Mouse (Mus musculus): ENCODE data around the gene Lrrc27. TPM values are rescaled to one million over a fixed set of nuclear protein-coding genes. Genes with fewer than 3 reads are reported as not detected.
A peak's percentile ranks its signal among the peaks of the same experiment; 100 is the strongest.

Gene Lrrc27
- total RNA-seq, 2 experiments from 2014 or later: 6.6 to 10.6 TPM

DNA sequence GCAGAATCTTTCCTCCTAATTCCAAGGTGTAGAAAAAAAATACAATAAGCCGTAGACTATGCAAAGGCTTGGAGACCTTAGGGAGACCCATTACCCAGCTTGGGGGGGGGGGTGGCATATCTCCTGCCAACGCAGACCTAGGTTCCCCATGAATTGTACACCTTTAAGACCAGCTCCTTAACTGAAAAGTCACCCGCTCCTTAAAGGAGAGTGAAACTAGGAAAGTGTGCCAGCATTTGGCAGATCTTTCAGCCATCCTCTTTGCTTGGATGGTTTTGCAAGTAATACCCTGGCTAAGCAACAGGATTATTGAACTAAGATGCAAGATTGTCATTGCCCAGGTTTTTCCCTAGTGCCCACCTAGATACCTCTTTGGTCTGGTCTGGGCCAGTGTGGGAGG, 963 bp downstream of the Lrrc27 start:
- DNase-seq (ENCODE audit: low spot score in 2 of 2): no peak

GRCm38 (mm10) chr7:139214160-139214559, 1.4 kb downstream of the Lrrc27 start:
- no peak for DNase-seq (ENCODE audit: low spot score in 2 of 2)

DNA sequence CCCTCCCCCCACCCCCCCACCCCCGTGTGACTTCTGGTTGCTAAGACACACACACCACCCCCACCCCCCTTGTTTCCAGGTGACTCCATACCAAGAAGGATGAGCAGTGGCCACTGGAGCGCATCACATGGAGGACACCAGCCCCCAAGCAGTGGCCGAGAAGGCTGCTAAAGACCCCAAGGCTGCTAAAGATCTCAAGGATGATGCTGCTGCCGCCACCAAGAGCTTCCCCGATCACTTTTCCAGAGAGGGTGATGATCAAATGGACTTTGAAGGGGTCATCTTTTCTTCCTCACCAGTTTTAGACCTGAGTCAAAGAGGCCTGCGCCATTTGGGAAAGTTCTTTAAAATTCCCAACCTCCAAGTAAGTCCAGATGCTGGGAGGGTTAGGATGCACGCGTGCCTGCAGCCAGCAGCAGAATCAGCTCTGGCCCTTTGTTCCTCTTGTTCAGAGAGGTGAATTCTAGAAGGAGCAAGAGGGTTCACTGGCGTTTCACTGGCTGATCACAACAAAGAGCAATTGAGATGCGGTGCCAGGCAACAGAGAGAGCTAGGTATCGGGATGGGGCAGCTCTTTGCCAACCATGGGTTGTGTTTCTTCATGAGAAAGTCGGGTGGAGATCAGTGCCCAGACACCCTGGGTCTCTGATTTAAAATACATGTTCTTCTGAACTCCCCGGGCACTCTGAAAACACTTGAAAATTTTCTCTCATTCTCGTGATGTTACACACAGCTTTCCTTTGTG, 2.0 kb downstream of the Lrrc27 start:
- DNase-seq (ENCODE audit: low spot score in 2 of 2): no peak

- no peak for DNase-seq (ENCODE audit: low spot score in 2 of 2)
These were observed 2.7 kb downstream of the Lrrc27 start for GRCm38 (mm10) chr7:139215516-139215915.

DNA sequence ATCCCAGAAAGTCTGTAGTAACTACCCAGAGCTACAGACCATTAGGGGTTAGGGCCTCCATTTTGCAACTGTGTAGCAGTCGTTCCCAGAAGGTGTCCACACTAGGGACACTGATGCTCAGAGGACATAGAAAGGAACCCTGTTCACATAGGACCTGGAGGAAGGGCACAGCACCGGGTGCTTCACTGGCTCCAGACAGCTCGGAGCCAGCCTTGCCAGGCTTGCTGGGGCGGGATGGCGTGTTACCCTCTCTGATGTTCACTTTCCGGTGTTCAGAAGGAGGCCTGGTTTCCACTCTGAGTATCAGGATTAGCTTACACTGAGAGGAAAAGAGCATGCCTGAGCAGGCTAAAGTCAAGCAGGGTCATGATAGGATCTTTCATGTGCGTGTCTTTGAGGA, 3.2 kb downstream of the Lrrc27 start:
- no peak for DNase-seq (ENCODE audit: low spot score in 2 of 2)

DNA sequence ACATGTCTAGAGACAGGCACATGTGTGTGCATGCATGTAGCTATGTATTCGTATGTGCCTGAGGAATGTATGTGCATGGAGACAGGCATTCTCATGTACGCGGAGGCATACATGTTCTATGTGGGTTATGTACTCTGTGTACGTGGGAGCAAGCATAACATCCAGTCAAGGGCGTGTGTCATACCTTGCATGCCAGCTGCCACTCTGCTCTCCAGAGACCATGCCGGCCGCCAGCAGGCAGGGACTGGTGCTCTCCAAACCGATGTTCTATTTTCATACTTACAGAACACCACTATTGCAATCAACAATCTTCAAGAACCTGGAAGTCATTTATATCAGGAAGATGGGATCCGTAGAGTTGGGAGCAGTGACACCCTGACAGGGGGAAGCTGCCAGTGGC, 3.7 kb downstream of the Lrrc27 start:
- no peak for DNase-seq (ENCODE audit: low spot score in 2 of 2)

GRCm38 (mm10) chr7:139217046-139217445, 4.3 kb downstream of the Lrrc27 start:
- no peak for DNase-seq (ENCODE audit: low spot score in 2 of 2)

GRCm38 (mm10) chr7:139218641-139219415, 6.0 kb downstream of the Lrrc27 start:
- DNase-seq (ENCODE audit: low spot score in 2 of 2): no peak

DNA sequence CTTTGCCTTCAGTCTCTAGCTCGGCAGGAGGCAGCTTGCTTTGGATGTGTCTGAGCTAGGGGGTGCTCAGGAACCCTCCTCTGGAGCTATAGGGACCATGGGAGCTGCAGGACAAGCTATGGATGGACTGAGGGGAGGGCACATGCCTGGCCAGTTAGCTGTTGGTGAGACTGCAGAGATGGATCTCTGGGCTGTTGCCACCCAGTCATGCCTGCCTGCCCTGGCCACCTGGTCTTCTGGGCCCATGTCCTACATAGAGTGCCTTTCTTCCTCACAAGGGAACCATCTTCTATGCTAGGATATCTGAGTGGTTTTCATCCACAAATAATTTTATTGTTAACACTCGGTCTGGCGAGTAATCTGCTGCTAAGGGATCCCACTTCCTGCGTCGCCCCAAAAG, 6.7 kb downstream of the Lrrc27 start:
- no peak for DNase-seq (ENCODE audit: low spot score in 2 of 2)

DNA sequence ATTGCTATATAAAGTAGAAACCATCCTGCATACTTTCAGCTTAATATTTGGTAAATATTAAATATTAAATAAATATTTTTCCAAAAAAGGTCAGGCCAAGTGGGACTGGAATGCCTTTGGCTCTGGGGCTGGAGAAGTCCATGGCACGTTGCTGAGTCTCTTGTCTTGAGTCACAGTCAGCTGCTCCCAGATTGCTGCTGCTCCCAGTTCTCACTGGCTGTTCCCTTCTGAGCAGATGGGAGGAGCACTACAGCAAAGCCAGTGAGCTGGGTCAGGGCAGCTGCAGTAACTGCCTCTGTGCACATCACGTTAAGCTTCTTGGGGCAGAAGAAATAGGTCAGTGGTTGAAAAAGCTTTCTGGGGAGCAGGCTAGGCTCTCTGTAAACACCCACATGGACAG, 7.5 kb downstream of the Lrrc27 start:
- no peak for DNase-seq (ENCODE audit: low spot score in 2 of 2)

DNA sequence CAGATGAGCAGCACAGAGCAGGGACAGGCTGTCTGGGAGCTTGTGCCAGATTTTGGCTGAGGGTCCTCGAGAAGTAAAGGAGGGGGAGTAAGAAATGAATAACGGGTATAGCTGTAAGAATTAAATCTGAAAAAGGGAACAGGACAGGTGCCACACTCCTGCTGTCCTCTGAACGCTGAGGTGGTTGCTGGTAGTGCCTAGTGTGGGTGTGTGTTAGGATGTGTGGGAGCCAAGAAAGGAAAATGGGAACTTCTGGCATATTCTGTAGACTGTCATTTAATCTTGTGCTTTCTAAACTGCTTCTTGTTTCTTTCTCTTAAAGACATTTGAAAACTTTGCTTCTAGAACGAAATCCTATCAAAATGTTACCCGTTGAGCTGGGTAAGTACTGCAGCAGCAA, 8.3 kb downstream of the Lrrc27 start:
- peak in 1 of 2 experiments; percentile 46 for DNase-seq (ENCODE audit: low spot score in 2 of 2)

DNA sequence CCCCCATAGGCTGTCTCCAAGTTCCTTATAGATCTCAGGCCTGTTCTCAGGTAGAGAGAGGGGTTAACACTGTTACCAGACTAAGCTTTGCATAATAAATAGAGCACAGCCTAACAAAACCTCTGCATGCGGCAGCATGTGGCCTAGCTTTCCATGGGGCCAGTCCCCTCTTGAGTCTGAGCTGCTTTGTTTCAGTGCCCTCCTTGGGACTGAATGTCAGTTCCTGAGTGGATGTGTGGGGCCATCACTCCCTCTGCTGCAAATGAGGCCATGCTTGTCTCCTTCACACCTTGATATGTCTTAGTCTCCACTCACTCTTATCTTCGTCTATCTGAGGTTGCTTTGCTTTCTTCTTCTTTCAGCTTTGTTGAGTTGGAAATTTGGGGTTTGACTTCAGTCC, 9.1 kb downstream of the Lrrc27 start:
- DNase-seq (ENCODE audit: low spot score in 2 of 2): no peak

- DNase-seq (ENCODE audit: low spot score in 2 of 2): no peak
These were observed 9.6 kb downstream of the Lrrc27 start for GRCm38 (mm10) chr7:139222341-139222740.

- DNase-seq (ENCODE audit: low spot score in 2 of 2): no peak
These were observed 11.3 kb downstream of the Lrrc27 start for GRCm38 (mm10) chr7:139224070-139224469.

- no peak for DNase-seq (ENCODE audit: low spot score in 2 of 2)
These were observed 11.9 kb downstream of the Lrrc27 start for GRCm38 (mm10) chr7:139224725-139225124.

- no peak for DNase-seq (ENCODE audit: low spot score in 2 of 2)
These were observed 13.6 kb downstream of the Lrrc27 start for GRCm38 (mm10) chr7:139226416-139226815.

GRCm38 (mm10) chr7:139228447-139229171, 15.8 kb downstream of the Lrrc27 start:
- no peak for DNase-seq (ENCODE audit: low spot score in 2 of 2)

- no peak for DNase-seq (ENCODE audit: low spot score in 2 of 2)
These were observed 17.0 kb downstream of the Lrrc27 start for GRCm38 (mm10) chr7:139229837-139230236.

DNA sequence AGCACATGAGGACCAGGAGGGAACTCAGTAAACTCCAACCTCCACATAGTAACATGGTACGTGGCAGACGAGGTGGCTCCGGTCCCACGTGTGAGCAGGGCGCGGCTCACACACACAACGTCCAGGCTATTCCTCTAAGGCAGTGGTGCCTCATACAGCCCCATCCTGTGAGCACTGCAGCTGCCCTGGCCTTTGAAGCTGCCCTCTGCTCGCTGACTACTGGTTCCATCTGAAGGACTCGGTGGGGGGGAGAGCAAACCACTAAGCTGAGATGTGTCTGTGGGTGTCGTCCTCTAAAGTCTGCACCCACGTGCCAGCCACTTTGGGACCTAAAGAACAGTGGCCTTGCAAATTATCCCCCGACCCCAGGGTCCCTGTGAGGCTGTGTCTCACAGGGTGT, 17.5 kb downstream of the Lrrc27 start:
- DNase-seq (ENCODE audit: low spot score in 2 of 2): no peak

GRCm38 (mm10) chr7:139233714-139234113, 20.9 kb downstream of the Lrrc27 start:
- DNase-seq (ENCODE audit: low spot score in 2 of 2): peak; percentile 89 to 91

DNA sequence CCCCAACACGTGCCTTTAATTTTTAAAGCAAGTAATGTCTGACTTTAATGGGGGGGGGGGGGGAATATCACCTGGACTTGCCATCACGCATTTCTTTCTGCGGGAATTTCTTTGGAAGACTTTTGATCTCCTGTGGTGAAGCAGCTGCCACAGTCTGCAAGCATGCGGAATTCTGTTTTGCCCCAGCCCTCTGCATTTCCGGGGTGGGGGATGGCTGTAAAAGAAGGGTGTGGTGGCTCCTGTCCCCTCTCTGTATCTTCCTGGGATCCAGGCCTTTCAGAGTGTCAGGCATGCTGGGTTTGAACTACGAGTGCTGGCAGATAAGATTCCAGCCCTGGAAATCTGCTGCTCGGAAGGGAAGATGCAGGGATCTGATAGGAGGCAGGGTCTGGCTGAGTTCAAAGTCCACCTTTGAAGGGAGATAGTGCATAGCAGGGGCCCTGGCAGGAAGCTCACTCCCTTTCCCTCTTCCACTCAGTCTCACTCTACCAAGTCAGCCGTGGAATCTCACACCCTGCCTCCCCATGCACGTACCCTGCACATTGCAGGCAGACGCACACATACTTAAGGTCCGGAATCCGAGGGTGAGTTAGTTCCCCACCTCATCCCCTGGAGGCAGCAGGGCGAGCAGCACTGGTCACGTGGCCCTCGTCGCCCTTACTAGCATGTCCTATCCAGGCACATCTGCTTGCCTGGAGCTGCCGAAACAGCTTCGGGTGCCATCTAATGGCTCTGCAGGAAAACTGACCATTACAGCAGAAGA, 21.8 kb downstream of the Lrrc27 start:
- no peak for DNase-seq (ENCODE audit: low spot score in 2 of 2)

Measured in left cerebral cortex, adult 18-20 months (tissue).